Mouse (Mus musculus) cerebral cortex, adult 2 months (tissue): Measurements from ENCODE around the gene Prkd1.

Experiments used
- WGBS: fragments of 180-500 bp; shearing (Covaris S2); methylation state at CpG from one replicate; pipeline ENCODE4 v1.1.7; 2018; 5-methylcytosine and 5-hydroxymethylcytosine counted together

Prkd1 gene

GRCm38 (mm10) chr12:50352404-50352803 is 296.5 kb downstream of the Prkd1 start:
- WGBS = 19% methylated on average over 11 of the region's 11 CpGs

DNA sequence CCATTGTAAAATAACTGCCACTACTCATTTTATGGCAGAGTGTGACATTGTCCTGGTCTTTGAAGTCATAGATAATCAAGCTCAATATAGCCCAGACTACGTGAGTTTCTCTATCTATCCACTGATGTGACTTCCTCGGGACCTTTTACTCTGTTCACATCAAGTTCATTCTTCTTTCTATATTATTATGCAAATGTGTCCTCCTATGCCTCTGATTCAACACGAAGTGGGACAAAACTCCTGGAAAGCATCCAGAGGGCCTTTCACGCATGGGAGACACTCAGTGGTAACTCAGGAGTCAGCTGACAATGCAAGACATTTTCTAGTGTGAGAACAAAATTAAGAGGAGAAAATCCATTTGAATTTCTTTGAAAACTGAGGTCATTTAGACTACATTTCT is 315.7 kb downstream of the Prkd1 start:
- 55% methylated on average over 4 of the region's 4 CpGs for WGBS

DNA sequence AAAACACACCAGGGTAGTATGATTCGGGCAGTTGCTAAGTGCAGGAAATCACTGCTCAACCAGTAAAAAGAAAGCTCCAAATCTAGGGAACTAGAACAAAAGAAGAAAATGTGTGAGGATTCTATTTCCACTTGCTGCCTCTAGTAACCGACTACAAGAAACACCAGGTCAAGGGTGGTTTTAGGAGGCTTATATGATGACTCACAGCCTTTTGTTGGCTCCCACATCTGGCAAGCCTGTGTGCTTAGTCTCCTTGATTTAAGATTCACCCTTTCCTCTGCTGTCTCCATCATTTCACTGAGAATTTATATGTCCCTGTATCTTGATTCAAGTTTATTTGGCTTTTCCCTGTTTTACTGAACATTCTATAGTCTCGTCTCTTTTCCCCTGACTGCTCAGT is 339.6 kb downstream of the Prkd1 start:
- WGBS = 68% methylated on average over 3 of the region's 3 CpGs

DNA sequence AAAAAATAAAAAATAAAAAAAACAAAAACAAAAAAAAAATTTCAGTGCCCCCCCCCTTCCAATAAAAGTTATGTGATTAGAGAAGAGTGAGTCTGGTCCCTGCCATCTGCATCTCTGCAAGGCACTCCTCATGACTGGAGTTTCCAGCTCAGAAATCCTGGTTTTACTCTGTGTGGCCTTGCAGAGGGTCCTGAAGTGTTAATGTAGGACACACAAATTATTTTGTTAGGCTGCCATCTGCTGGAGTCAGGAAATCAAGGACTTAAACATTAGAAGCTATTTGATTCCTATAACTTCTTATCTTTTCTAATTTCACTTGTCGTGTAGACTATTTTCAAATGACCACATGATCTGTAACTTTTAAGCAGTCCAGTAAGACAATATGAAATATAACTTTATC is 347.6 kb downstream of the Prkd1 start:
- WGBS = 19% methylated on average over 1 of the region's 1 CpGs

GRCm38 (mm10) chr12:50296067-50296466 is 352.8 kb downstream of the Prkd1 start:
- WGBS = 46% methylated on average over 2 of the region's 2 CpGs

GRCm38 (mm10) chr12:50295549-50295948 is 353.3 kb downstream of the Prkd1 start:
- WGBS = 24% methylated on average over 2 of the region's 2 CpGs

GRCm38 (mm10) chr12:50292834-50293233 is 356.1 kb downstream of the Prkd1 start:
- 82% methylated on average over 3 of the region's 3 CpGs for WGBS
